Mouse (Mus musculus): ENCODE results near the gene Gm5891.
"Not testable (repeated sequence)": the region's sequence is repeated elsewhere in the genome, so short reads cannot be mapped to it uniquely, and the experiment has no call there.

Gm5891 gene

DNA sequence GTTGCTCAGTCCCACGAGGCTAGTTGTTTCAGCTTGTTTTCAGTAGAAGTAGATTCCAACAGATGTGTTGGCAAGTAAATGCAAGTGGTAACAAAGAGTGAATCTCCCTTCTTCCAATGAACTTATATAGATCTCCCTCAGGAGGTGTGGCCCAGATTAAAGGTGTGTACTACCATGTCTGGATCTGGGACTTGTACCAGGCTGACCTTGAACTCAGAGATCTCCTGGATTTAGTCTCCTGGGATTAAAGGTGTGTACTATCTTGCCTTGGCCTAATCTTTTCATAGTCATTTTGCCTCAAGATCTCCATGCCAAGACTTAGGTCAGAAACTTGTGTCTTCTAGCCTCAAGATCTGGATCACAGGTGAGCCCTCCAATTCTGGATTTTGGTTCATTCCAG is at the start of gene Gm5891:
TSS of gene Gm5891 (minus strand) at position 101 of the 400 bp plus-strand sequence.
- not testable (repeated sequence) for DNase-seq (ENCODE audit: low read depth, low spot score)
